Mouse (Mus musculus) megakaryocyte progenitor cell, adult 5-6 weeks (primary cell): Measurements from ENCODE around the gene Gm17581. TPM values are rescaled to one million over a fixed set of nuclear protein-coding genes. Genes with fewer than 3 reads are reported as not detected.

ENCODE experiments used
- ATAC-seq: replicated peaks from 2 replicates; pipeline ENCODE4 v1.8.0; 2016; ENCODE audit warnings: mild to moderate bottlenecking, moderate TSS enrichment, inconsistent platforms; ENCODE audit not compliant: poor library complexity
- total RNA-seq, 2 experiments: library from RNA; stranded (forward) in 1 of 2; stranded (reverse) in 1 of 2; fragments of 157-497, 149-512 nt in 1 of 2; fragments of 200-1000 nt in 1 of 2; gene quantifications; 2 replicates each; pipeline versions ENCODE4 v1.2.3 to v1.2.4; 2015 to 2017

Gene Gm17581
- total RNA-seq, 2 experiments from 2014 or later: not detected

DNA sequence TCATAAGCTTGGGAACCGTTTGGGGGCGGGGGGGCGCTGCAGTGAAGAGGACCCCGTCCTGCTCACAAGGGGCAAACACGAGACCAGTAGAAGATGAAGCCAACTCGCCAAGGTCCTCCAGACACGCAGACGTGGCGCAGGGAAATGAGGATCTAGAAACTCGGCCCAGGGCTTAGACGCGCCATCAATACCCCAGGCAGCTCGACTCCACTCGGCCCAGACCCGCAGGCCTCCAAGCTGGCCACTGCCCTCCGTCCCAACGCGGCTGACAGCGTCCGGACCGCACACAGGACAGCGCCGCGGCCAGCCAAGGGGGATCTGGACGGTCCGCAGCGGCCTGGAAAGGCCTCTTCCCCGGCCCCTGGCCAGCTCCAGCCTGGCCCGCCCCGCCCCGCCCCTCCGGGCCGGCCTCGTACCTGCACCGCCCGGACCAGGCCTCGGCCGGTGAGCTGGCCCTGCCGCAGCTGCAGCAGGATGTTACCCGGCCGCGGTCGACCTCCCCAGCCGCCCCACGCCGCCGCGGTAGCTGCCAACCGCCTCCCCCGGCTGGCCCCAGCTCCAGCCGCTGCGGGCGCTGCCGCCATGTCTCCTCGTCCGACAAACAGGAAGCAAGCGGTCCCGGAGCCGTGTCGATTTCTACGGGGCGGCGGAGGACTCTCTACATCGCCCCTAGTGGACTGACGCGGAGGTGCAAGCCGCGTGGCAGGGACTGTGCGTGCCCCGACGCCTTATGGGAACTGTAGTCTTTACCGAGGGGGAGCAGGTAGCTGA, 43.8 kb downstream of the Gm17581 start, which contains the start of gene Trpc4ap:
Gene Trpc4ap (minus strand): TSS at position 662 of the 771 bp plus-strand sequence.
- ATAC-seq: peak; percentile 97

GRCm38 (mm10) chr2:155691336-155691722, 44.3 kb downstream of the Gm17581 start:
- ATAC-seq: no peak

- no peak for ATAC-seq
These were observed 46.5 kb downstream of the Gm17581 start for GRCm38 (mm10) chr2:155689211-155689610.

- ATAC-seq: no peak
These were observed 47.9 kb downstream of the Gm17581 start for GRCm38 (mm10) chr2:155687746-155688145.

DNA sequence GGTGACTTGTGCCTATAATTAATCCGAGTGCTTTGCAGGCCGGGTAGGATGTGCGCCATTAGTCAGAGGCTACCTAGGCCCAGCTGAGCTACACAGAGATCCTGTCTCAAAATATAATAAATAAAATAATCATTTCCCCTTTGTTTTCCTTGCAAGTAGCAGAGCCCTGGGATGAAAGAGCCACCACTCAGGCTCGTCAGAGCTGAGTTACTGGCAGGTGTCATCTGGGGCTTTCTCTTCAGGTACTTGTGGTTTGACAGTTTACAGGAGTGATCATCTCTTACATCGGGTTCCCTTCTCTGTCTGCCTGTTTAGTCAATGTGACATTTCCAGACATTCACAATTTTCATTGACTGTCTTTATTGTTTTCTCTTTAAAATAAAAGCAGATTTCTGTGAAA, 49.1 kb downstream of the Gm17581 start:
- ATAC-seq: no peak

Other genes with a start within 250 kb of the Gm17581 start
- 3.6 and 8.0 TPM in 2 replicates for gene Acss2, start 217.9 kb downstream of the Gm17581 start, total RNA-seq (2015)
- gene Acss2, start 217.9 kb downstream of the Gm17581 start, total RNA-seq (2017): 3.0 and 6.5 TPM in 2 replicates
- gene Ggt7, start 217.6 kb downstream of the Gm17581 start, total RNA-seq (2015): not detected in 2 replicates
- not detected in 2 replicates for gene Ggt7, start 217.6 kb downstream of the Gm17581 start, total RNA-seq (2017)
- gene Gss, start 143.1 kb downstream of the Gm17581 start, total RNA-seq (2015): 9.9 and 12.2 TPM in 2 replicates
- 13.4 and 18.2 TPM in 2 replicates for gene Gss, start 143.1 kb downstream of the Gm17581 start, total RNA-seq (2017)
- gene Myh7b, start 124.7 kb downstream of the Gm17581 start, total RNA-seq (2015): 0.07 TPM in 1 of 2 replicates, not detected in the other
- not detected in 2 replicates for gene Myh7b, start 124.7 kb downstream of the Gm17581 start, total RNA-seq (2017)
- gene Trpc4ap, start 43.5 kb downstream of the Gm17581 start, total RNA-seq (2015): 59.0 and 62.9 TPM in 2 replicates
- 73.1 and 89.6 TPM in 2 replicates for gene Trpc4ap, start 43.5 kb downstream of the Gm17581 start, total RNA-seq (2017)
- gene Edem2, start 6.4 kb downstream of the Gm17581 start, total RNA-seq (2015): 47.1 and 55.0 TPM in 2 replicates
- gene Edem2, start 6.4 kb downstream of the Gm17581 start, total RNA-seq (2017): 58.2 and 70.9 TPM in 2 replicates
- 0.89 TPM in 1 of 2 replicates, not detected in the other for gene Procr, start 15.3 kb upstream of the Gm17581 start, total RNA-seq (2015)
- 3.1 and 6.1 TPM in 2 replicates for gene Procr, start 15.3 kb upstream of the Gm17581 start, total RNA-seq (2017)
- not detected in 2 replicates for gene Mmp24, start 39.5 kb upstream of the Gm17581 start, total RNA-seq (2015)
- under 0.01 TPM in 1 of 2 replicates, not detected in the other for gene Mmp24, start 39.5 kb upstream of the Gm17581 start, total RNA-seq (2017)
- 13.2 and 18.8 TPM in 2 replicates for gene BC029722, start 83.6 kb upstream of the Gm17581 start, total RNA-seq (2015)
- 13.2 and 14.8 TPM in 2 replicates for gene BC029722, start 83.6 kb upstream of the Gm17581 start, total RNA-seq (2017)
- gene Eif6, start 91.1 kb upstream of the Gm17581 start, total RNA-seq (2015): 261 and 264 TPM in 2 replicates
- gene Eif6, start 91.1 kb upstream of the Gm17581 start, total RNA-seq (2017): 58.5 and 84.7 TPM in 2 replicates
- not detected in 2 replicates for gene Fam83c, start 99.0 kb upstream of the Gm17581 start, total RNA-seq (2015)
- gene Fam83c, start 99.0 kb upstream of the Gm17581 start, total RNA-seq (2017): not detected in 2 replicates
- 39.6 and 40.4 TPM in 2 replicates for gene Uqcc1, start 194.4 kb upstream of the Gm17581 start, total RNA-seq (2015)
- 51.5 and 55.1 TPM in 2 replicates for gene Uqcc1, start 194.4 kb upstream of the Gm17581 start, total RNA-seq (2017)
- gene Gm15557, start 204.9 kb upstream of the Gm17581 start, total RNA-seq (2015): not detected in 2 replicates
- gene Gm15557, start 204.9 kb upstream of the Gm17581 start, total RNA-seq (2017): not detected in 2 replicates
- not detected in 2 replicates for gene Gdf5, start 209.5 kb upstream of the Gm17581 start, total RNA-seq (2015)
- gene Gdf5, start 209.5 kb upstream of the Gm17581 start, total RNA-seq (2017): not detected in 2 replicates
- gene Cep250, start 220.6 kb upstream of the Gm17581 start, total RNA-seq (2015): 9.6 and 12.7 TPM in 2 replicates
- 30.7 and 44.6 TPM in 2 replicates for gene Cep250, start 220.6 kb upstream of the Gm17581 start, total RNA-seq (2017)